ENCODE assay signal across 9 mouse cellular contexts in genomic region chr13:10942031-10942655, GRCm38 (mm10).
DNase-seq lines count a peak whose midpoint lies in the region; ATAC-seq lines count a peak whose summit lies in the region.
"Had no signal": no experiment of that assay in that cellular context is flagged by ENCODE, and none has a peak within 500 bp of the region (broad histone marks: within the 10 kb centered on the region; RNA-seq: fewer than 3 reads in every experiment).

No protein-coding gene starts in this region.

- no peak overlapping the region for H3K4me3 ChIP-seq in heart, embryonic 12.5 days
- H3K4me3 ChIP-seq: heart, embryonic 13.5 days had no signal

- H3K9me3 ChIP-seq in heart, embryonic 12.5 days (replicated peaks) = no peaks in the 10 kb centered on the region

- no peaks in the 10 kb centered on the region for H3K4me1 ChIP-seq in heart, embryonic 12.5 days (replicated peaks)
- H3K4me1 ChIP-seq: heart, embryonic 13.5 days had no signal

- H3K36me3 ChIP-seq in heart, embryonic 12.5 days = no peaks in the 10 kb centered on the region
- H3K36me3 ChIP-seq: heart, embryonic 13.5 days had no signal

- peak; percentile 14 to 55 for DNase-seq in heart, postnatal 10 days
- peak; percentile 69 for DNase-seq in testis, postnatal 10 days (ENCODE audit: low spot score)
- DNase-seq in testis, postnatal 14 days (ENCODE audit: low spot score) = no peak
- DNase-seq in embryo, embryonic 11 days = peak; percentile 50
- DNase-seq in lung, postnatal 14 days = peak; percentile 53
- DNase-seq in T-cell, adult 2 months (ENCODE audit: low spot score) = no peak

- intact Hi-C loops in heart, postnatal 10 days (cut with DNase I) = loop anchor here (5.0 to 10.0 kb wide), 2 partner anchors 273 to 620 kb away; no protein-coding TSS in a partner anchor

- H3K4me2 ChIP-seq in heart, embryonic 12.5 days = no peak overlapping the region
- H3K4me2 ChIP-seq: heart, embryonic 13.5 days had no signal

- no peak overlapping the region for H3K27ac ChIP-seq in heart, embryonic 12.5 days (ENCODE audit: poor library complexity, severe bottlenecking)
- H3K27ac ChIP-seq: heart, embryonic 13.5 days had no signal

- 44% methylated on average over 4 of the region's 4 CpGs for whole genome bisulfite sequencing in heart, embryonic 12.5 days

- ATAC-seq in heart, embryonic 12.5 days (ENCODE audit: insufficient number of reproducible peaks, low FRiP score) = no peak
- no peak for ATAC-seq in inflammation-experienced regulatory T-cells, adult 6 months

- H3K9ac ChIP-seq in heart, embryonic 12.5 days = no peak overlapping the region
- H3K9ac ChIP-seq: heart, embryonic 13.5 days had no signal

- no peaks in the 10 kb centered on the region for H3K27me3 ChIP-seq in heart, embryonic 12.5 days (replicated peaks)
- H3K27me3 ChIP-seq: heart, embryonic 13.5 days had no signal

Comparison
In these comparisons a context has a peak if more than half of its experiments do, and no peak if none do; other contexts are left out.
1. DNase-seq: peak in heart, postnatal 10 days (2 of 2), testis, postnatal 10 days (single experiment), embryo, embryonic 11 days (single experiment) and lung, postnatal 14 days (single experiment); none in testis, postnatal 14 days (single experiment) and T-cell, adult 2 months (single experiment).